Mouse (Mus musculus): Measurements from ENCODE around the gene Hoxa2.

DNA sequence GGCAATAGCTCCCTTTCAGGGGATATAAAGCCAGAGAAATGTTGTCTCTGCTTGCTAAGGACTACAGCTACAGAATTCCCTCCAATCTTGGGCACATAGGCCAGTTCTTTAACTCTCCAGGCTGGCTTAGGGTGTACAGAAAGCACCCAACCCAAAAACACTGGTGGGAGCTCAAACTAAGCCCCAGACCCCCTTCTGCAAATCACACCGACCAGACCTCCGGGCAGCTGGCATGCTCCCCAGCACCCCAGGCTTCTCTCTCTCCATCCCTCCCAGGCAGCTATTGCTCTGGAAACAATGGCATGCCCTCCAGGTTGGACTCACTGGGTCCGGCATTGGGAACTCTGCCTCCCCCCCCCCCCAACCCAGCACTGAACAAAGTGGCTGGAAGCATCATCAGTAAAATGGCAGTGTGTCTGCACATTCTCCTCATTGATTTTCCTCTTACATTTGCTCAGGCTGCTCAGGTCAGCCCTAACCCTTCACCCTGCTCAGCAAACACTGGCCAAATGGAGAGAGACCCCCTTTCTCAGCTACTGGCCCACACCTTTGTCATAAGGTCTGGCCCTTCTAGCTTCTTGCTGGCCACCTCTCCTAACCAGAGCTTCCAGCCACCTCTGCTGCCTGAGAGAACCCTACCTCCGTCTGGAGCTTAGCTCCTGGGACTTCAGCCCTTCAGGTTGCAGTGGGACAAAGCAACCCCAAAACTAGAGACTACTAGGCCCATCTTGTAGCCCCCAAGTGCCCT lies 14.5 kb upstream of the Hoxa2 start:
- no peak for TF ChIP-seq CEBPB (IDR thresholded peaks at IDR 0.05; ENCODE audit: low read depth)
- TF ChIP-seq CTCF (IDR thresholded peaks at IDR 0.05; ENCODE audit: control insufficient read depth, insufficient read depth, insufficient read length) = no peak
